Mouse (Mus musculus) stomach, postnatal 0 days (tissue): ENCODE measurements around the gene Thumpd1.

Experiments
- CTCF ChIP-seq: IDR thresholded peaks from 2 replicates; pipeline ENCODE4 v1.5.1; 2016; ENCODE audit warnings: antibody characterized with exemption, low read depth, mild to moderate bottlenecking, moderate library complexity
- EP300 ChIP-seq: optimal IDR thresholded peaks from 2 replicates; pipeline ENCODE3; 2016; ENCODE audit warnings: antibody characterized with exemption

DNA sequence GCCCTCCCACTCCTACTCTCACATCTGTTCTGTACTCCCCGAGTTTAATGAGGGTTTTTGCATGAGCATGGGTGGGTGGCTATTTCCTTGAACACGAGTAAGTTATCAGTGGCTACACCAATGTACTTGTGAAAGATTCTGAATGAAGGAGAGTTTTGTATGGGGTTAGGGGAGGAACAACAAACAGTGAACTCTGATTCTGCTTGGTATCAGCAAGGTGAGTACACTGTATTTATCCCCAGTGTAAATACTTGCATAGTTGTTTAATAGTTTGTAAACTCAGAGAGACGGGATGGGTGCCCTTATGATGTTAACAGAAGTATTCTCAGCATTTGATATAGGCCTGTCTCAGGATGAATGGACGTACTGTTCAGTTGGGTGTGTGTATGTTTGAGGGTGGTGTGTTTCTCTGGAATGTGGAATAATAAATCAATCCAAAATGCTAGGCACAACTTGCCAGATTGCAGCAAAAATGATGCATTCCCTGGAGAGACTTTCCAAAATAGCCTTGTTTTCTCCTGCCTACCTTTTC, 41.6 kb upstream of the Thumpd1 start:
- TF ChIP-seq CTCF (no peak), EP300 (no peak)
